Mouse (Mus musculus): Measurements from ENCODE around the gene Platr17.

Platr17 gene

DNA sequence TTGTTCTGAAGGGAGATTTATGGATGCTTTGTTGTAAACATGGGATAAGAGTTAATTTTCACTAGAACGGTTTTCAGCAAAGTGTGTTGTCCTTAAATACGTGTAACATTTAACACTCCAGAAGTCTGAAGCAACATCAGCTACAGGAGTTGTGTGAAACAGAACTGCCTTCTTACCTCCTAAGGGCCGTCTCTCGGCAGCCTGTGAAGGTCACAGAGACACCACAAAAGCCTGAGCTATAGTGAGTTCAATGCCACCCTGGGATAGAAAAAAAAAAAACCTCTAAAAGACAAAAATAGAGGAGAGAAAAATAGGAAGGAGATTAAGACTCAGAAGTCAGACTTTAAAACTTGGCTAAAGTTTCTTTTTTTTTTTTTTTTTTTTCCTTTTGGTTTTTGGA, 2.9 kb upstream of the Platr17 start:
- DNase-seq (ENCODE audit: inconsistent age in 2 of 2, low spot score in 1 of 2): no peak

DNA sequence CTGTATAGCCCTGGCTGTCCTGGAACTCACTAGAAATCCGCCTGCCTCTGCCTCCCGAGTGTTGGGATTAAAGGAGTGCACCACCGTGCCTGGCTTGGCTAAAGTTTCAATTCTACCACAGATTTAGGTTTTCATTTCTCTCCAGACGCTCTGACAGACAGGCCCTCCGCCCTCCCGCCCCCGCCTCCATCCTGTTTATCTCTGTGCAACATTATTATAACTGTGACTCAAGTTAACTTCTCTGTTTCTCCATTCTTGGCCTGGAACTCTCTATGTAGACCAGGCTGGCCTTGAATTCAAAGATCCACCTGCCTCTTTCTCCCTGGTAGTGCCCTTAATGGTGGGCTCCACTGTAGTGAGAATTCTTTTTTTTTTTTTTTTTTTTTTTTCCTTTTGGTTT, 2.4 kb upstream of the Platr17 start:
- no peak for DNase-seq (ENCODE audit: inconsistent age in 2 of 2, low spot score in 1 of 2)

DNA sequence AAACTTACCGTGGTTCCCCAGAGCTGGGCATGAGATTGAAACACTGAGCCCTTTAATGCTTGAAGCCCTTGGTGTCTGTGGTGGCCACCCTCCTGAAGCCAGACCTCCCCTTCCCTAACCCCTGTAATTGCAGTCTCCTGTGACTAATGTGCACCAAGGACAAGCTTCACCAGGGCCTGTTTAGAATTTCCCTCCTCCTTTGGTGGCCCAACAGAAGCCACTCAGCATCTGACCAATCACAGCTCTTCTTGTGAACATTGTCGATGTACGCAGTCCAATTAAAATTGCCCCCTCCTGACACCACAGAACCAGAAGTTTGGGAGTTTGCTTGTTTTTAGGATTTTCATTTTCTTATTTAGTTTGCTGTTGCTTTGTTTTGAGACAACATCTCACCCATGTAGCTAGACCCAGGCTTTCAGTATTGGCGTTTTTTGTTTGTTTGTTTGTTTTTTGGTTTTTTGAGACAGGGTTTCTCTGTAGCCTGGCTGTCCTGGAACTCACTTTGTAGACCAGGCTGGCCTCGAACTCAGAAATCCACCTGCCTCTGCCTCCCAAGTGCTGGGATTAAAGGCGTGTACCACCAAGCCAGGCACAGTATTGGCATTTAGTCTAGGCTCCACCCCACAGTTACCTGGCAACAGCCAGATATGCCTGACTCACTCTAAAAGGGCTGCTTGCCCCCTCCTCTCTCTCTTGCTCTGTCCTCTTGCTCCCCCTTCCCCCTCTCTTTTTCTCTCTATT, 854 bp upstream of the Platr17 start:
- DNase-seq (ENCODE audit: inconsistent age in 2 of 2, low spot score in 1 of 2): peak in 1 of 2 experiments; percentile 63

DNA sequence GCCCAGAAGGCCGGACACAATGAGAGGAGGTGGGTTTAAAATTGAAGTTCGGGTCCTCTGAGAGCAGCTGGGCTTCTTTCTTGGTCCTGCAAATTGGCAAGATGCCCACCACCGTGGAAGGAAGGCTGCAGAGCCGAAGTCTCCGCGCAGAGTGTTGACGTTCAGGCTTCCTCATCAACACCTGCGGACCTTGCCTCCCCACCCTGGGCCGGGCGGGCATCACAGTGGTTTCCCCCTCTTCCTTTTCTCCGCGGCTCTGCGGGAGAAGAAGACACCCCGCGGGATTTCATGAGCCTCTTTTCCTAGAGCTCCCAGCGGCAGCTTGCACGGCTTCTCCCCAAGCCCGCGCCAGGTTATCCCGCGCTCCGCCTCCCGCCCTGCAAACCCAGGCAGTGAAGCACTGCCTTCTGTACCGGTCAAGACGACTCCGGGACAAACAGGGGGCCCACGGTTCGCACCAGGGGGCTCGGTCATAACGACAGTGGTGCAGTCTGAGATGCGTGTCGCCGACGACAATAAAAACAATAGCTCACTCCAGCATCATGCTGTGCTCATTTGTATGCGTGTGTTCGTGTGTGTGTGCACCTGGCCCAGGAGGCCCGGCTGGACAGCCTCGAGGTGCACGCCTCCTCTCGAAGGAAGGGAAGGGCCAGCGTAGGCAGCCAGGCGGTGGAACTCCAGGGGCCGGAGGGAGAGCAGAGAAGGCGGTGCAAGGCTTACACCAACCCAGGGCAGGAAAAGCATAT, 3.6 kb downstream of the Platr17 start:
- peak; percentile 68 to 86 for DNase-seq (ENCODE audit: inconsistent age in 2 of 2, low spot score in 1 of 2)

DNA sequence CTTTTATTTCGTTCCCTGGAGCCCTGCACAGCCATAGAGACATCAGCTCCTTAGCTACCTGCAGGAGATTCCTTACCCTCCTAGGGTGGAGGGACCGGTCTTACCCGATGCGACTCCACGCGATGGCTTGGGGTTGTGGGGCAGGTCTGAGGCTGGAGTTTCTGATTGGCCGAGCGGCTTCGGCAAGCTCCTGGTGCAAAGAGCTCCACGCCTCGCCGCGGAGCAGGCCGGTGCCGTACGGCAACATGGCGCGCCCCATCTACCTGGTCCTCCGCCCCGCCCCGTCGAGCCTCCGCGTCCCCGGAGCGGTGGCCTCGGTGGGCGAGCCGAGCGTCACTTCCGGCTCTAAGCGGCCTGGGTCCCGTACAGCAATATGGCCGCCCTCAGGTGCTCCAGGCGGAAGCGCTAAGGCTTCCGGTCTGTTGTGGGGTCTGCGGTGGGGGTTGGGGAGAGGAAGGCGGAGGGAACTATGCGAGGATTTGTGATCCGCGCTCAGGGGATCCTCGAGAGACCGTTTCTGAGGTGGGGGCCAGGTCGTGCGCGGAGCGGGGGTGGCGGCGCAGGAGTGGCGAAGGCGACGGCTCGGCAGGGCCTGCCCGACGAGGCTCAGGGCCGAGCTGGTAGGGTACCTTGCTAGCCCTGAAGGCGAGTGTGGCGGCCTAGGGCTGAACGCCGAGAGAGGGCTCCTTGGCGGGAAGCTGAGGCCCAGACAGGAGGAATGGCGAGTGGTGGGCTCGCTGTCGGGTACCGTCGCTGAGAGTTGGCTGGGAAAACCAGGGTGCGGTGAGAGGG, 4.3 kb downstream of the Platr17 start, which contains the start of gene Daxx:
TSS of gene Daxx (plus strand) at position 338 of the 792 bp plus-strand sequence.
- peak; percentile 99 for DNase-seq (ENCODE audit: inconsistent age in 2 of 2, low spot score in 1 of 2)

DNA sequence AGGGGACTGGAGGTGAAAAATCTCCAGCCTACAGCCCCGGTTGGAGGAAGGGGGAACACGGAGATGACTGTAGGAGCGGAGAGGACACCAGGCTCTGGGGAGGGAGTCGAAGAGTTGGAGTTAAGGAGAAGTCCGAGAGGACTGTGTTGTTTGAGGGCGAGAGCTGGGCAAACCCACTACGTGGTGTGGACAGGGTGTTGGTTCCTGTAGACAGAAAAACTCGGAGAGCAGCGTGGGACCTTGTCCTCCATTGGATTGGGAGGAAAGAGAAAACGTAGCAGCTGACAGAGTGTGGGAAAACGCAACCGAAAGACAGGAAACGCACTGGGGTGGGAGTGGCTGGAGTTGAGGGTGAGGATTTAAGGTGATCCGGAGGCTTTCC, 4.9 kb downstream of the Platr17 start:
- DNase-seq (ENCODE audit: inconsistent age in 2 of 2, low spot score in 1 of 2): peak; percentile 77 to 91

DNA sequence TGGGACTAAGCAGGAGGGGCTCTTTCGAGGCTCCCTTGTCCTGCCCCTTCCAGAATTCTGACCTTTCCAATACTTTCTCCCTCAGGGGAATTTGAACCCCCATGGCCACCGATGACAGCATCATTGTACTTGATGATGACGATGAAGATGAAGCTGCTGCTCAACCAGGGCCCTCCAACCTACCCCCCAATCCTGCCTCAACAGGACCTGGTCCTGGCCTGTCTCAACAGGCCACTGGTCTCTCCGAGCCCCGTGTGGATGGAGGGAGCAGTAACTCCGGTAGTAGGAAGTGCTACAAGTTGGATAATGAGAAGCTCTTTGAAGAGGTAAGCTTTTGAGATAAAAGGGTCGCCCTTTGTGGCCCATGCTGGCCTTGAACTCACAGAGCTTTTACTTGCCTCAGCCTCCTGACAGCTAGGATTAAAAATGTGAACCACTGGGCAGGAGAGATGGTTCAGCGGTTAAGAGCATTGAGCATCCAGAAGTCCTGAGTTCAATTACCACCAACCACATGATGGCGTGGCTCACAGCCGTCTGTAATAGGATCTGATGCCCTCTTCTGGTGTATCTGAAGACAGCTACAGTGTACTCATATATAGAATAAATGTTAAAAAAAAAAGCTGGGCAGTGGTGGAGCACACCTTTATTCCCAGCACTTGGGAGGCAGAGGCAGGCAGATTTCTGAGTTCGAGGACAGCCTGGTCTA, 5.6 kb downstream of the Platr17 start:
- no peak for DNase-seq (ENCODE audit: inconsistent age in 2 of 2, low spot score in 1 of 2)

DNA sequence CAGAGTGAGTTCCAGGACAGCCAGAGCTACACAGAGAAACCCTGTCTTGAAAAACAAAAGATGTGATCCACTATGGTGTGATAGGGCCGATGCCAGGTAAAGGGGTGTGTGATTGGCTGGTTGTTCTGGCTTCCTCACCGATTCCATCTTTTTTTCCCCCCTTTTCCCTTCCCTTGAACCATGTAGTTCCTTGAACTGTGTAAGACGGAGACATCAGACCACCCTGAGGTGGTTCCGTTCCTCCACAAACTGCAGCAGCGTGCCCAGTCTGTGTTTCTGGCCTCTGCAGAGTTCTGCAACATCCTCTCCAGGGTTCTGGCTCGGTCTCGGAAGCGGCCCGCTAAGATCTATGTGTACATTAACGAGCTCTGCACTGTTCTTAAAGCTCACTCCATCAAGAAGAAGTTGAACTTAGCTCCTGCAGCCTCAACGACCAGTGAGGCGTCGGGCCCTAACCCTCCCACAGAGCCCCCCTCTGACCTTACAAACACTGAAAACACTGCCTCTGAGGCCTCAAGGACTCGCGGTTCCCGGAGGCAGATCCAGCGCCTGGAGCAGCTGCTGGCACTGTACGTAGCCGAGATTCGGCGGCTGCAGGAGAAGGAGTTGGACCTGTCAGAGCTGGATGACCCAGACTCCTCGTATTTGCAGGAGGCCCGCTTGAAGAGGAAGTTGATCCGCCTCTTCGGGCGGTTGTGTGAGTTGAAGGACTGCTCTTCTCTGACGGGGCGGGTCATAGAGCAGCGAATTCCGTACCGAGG, 6.3 kb downstream of the Platr17 start:
- DNase-seq (ENCODE audit: inconsistent age in 2 of 2, low spot score in 1 of 2): no peak

DNA sequence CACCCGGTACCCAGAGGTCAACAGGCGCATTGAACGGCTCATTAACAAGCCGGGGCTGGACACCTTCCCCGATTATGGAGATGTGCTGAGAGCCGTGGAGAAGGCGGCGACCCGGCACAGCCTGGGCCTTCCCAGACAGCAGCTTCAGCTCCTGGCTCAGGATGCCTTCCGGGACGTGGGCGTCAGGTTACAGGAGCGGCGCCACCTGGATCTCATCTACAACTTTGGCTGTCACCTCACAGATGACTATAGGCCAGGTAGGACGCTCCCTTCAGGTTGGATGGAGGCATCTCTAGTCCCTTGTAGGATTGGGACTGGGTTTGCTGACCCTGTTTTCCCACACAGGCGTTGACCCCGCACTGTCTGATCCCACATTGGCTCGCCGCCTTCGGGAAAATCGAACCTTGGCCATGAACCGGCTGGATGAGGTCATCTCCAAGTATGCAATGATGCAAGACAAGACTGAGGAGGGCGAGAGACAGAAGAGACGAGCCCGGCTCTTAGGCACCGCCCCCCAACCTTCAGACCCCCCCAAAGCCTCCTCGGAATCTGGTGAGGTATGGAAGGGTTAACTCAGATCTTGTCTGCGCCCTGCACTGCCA, 7.0 kb downstream of the Platr17 start:
- peak in 1 of 2 experiments; percentile 58 for DNase-seq (ENCODE audit: inconsistent age in 2 of 2, low spot score in 1 of 2)

DNA sequence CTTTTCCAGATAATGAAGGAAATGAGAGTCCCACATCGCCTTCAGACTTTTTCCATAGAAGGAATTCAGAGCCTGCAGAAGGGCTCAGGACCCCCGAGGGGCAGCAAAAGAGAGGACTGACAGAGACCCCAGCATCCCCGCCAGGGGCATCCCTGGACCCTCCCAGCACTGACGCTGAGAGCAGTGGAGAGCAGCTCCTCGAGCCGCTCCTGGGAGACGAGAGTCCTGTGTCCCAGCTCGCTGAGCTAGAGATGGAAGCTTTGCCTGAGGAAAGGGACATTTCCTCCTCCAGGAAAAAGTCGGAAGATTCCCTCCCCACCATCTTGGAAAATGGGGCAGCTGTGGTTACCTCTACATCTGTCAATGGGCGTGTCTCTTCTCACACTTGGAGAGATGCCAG, 8.3 kb downstream of the Platr17 start:
- DNase-seq (ENCODE audit: inconsistent age in 2 of 2, low spot score in 1 of 2): peak in 1 of 2 experiments; percentile 34

DNA sequence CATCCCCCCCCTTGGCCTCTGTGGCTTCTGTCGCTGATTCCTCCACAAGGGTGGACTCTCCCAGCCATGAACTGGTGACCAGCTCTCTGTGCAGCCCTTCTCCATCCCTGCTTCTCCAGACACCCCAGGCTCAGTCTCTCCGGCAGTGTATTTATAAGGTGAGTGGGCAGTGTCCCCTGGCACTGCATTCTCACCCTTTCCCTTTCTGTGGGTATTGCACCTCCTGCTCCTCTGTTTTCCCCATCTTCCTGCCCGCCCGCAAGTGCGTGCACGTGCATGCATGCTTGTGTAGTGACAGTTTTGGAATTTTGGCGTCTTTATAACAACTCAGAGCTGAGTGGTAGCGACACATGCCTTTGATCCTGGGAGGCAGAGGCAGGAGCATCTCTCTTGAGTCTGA, 9.0 kb downstream of the Platr17 start:
- peak in 1 of 2 experiments; percentile 39 for DNase-seq (ENCODE audit: inconsistent age in 2 of 2, low spot score in 1 of 2)

DNA sequence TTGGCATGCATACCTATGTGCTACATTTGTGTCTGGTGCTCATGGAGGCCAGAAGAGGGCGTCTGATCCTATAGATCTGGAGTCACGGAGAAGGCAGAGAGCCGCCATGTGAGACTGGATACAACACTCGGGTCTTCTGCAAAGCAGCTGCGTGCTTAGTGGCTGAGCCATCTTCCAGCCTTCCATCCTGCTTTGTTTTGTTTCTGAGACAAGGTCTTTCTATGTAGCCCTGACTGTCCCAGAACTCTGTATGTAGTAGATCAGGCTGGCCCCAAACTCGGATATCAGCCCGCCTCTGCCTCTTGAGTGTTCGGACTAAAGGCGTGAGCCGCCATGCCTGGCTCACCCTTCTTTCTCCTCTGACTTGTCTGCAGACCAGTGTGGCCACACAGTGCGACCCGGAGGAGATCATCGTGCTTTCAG, 10.0 kb downstream of the Platr17 start:
- peak in 1 of 2 experiments; percentile 54 for DNase-seq (ENCODE audit: inconsistent age in 2 of 2, low spot score in 1 of 2)

DNA sequence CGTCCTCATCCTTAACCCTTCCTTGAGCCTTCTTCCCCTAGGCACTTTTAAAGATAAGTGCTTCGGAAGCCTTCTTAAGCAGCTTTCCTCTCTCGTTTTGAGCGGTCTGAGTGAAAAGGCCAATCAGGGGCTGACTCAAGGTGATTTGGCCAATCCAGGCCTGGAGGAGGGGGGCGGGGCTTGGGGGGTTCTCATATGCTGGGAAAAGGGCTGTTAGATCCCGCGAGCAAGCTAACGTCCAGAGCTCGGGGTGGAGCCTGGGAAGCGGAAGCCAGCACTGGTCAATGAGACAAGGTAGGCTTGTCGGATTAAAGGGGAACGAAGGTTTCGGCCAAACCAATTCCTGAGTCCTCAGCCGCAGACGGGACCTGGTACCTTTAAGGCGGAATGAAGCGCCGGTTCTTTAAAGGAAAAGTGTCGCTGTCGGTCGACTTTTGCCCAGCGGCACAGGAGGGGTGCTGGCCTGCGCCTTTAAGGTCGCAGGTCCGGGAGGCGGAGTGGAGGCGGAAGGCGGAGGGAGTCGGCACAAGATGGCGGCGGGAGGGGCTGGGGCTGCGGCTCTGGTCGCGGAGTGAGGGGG, 10.8 kb downstream of the Platr17 start, which contains the start of the genes Tapbp and Zbtb22:
TSS of gene Tapbp (plus strand) at position 229 of the 580 bp plus-strand sequence.
TSS of gene Zbtb22 (plus strand) at position 234 of the 580 bp plus-strand sequence.
- DNase-seq (ENCODE audit: inconsistent age in 2 of 2, low spot score in 1 of 2): peak; percentile 97 to 99

DNA sequence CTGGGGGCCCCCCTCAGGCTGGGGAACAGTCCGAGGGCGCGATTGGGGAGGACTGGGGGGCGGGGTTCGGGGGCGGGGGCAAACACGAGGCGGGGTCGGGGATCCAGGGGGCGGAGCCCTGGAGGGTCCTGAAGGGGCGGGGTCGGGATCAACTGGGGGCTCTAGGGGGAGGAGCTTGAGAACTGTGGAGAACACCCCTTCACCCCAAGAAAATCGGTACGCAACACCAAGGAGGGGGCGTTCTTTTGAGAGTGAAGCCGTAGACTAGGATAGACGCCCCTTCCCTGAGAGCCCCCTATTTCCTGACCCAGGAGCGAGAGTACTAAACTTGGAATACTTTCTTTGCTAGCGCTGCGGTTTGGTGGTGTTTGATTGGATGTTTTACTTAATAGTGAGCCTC, 11.4 kb downstream of the Platr17 start:
- peak in 1 of 2 experiments; percentile 85 for DNase-seq (ENCODE audit: inconsistent age in 2 of 2, low spot score in 1 of 2)

DNA sequence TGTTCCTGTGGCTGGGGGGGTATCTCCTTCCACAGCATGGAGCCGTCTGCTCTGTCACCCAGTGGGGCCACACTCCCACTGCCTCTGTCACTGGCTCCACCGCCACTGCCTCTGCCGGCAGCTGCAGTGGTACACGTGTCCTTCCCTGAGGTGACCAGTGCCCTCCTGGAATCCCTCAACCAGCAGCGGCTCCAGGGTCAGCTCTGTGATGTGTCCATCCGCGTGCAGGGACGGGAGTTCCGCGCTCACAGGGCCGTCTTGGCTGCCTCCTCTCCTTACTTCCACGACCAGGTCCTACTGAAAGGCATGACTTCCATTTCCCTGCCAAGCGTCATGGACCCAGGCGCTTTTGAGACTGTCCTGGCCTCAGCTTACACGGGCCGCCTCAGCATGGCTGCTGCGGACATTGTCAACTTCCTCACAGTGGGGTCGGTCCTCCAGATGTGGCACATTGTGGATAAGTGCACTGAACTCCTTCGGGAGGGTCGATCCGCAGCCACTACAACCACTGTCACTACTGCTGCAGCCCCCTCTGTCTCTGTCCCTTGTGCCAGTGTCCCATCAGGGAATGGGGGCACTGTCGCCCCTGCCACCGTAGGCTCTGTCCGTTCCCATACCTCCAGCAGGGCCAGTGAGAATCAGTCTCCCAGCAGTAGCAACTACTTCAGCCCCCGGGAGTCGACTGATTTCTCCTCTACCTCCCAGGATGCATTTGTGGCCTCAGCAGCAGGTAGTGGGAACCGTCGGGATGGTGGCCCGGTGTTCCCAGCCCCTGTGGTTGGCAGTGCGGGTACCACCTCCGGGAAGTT, 12.1 kb downstream of the Platr17 start:
- DNase-seq (ENCODE audit: inconsistent age in 2 of 2, low spot score in 1 of 2): peak; percentile 59 to 67

DNA sequence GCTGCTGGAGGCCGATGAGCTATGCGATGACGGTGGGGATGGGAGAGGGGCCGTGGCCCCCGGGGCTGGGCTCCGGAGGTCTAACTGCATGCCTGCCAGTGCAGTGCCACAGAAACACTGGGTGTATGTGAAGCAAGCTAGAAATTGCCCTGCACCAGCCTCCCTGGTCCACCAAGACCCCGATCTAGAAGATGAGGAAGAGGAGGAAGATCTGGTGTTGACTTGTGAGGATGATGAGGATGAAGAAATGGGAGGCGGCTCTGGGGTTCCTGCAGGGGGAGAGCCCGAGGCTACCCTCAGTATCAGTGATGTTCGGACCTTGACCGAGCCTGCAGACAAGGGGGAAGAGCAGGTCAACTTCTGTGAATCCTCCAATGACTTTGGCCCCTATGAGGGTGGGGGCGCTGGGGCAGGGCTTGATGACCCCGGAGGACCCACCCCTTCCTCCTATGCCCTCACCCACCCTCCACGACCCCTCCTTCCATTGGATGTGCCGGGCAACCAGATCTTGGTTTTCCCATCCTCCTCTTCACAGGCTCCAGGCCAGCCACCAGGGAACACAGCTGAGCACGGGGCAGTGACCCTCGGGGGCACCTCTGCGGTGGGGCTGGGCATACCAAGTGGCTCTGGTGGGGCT, 12.8 kb downstream of the Platr17 start:
- DNase-seq (ENCODE audit: inconsistent age in 2 of 2, low spot score in 1 of 2): peak; percentile 53 to 60

DNA sequence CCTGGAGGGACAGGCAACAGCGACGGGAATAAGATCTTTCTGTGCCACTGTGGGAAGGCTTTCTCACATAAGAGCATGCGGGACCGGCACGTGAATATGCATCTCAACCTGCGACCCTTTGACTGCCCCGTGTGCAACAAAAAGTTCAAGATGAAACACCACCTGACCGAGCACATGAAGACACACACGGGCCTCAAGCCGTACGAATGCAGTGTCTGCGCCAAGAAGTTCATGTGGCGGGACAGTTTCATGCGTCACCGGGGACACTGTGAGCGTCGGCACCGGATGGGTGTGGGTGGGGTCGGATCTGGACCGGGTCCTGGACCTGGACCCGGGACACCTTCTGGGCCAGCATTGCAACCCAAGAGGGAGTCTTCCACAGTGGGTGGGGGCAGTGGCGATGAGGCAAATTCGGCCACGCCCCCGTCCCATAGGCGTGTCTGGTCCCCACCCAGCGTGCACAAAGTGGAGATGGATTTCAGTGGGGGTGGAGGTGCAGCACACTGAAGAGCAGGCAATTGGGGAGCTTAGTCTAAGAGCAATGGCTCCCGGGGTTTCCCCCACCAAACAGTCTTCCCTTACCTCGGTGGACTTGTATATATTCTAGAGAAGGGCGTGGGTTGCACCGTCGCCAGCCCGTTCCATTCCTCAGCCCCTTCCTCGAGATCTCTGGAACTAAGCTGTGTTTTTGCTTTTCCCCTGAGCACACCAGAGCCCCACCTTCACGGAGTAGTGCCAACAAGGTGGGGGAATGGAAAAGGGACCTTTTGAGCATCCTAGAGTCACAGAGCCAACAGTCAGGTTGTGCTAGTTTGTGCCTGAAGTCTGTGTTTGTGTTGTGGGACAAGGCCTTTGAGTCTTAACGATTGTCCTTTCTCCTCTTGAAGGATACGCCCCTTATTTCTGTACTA, 13.6 kb downstream of the Platr17 start:
- peak; percentile 58 to 68 for DNase-seq (ENCODE audit: inconsistent age in 2 of 2, low spot score in 1 of 2)

Measured in adrenal gland, adult (tissue).